23 mouse cellular contexts compared by ENCODE assay signal in genomic region chr12:111190355-111190754, GRCm38 (mm10). TPM values are rescaled to one million over a fixed set of nuclear protein-coding genes. Genes with fewer than 3 reads are reported as not detected.
"Had no signal": no experiment of that assay in that cellular context is flagged by ENCODE, and none has a peak within 500 bp of the region (broad histone marks: within the 10 kb centered on the region; RNA-seq: fewer than 3 reads in every experiment).

No protein-coding gene starts in this region.

- H3K9ac ChIP-seq: neural tube, embryonic 13.5 days; neural tube, embryonic 15.5 days; stomach, embryonic 15.5 days had no signal

- H3K4me3 ChIP-seq: neural tube, embryonic 13.5 days; neural tube, embryonic 15.5 days; stomach, embryonic 15.5 days had no signal

- DNase-seq: retina, postnatal 1 day; right cerebral cortex, adult 18-20 months; right cerebral cortex, postnatal 14 days; right cerebral cortex, postnatal 25 days; right cerebral cortex, postnatal 4 days; spleen, adult 18-20 months; thymus, adult 18-20 months; thymus, adult 2 months; thymus, postnatal 14 days; thymus, postnatal 25 days; thymus, postnatal 36 days; thymus, postnatal 4 days had no signal

- H3K36me3 ChIP-seq: neural tube, embryonic 13.5 days; neural tube, embryonic 15.5 days; stomach, embryonic 15.5 days had no signal

- H3K27ac ChIP-seq: neural tube, embryonic 13.5 days; neural tube, embryonic 15.5 days; stomach, embryonic 15.5 days; stomach, postnatal 0 days had no signal

- H3K9me3 ChIP-seq: neural tube, embryonic 13.5 days; neural tube, embryonic 15.5 days; stomach, embryonic 15.5 days had no signal

- H3K27me3 ChIP-seq: neural tube, embryonic 13.5 days; neural tube, embryonic 15.5 days; stomach, embryonic 15.5 days had no signal

- H3K4me2 ChIP-seq: neural tube, embryonic 13.5 days; neural tube, embryonic 15.5 days; stomach, embryonic 15.5 days had no signal

RNA-seq across cellular contexts. Expression of gene 4930595D18Rik, which starts 6.1 kb away (rescaled TPM):
- total RNA-seq: neutrophil, adult 5-6 weeks had no signal
- polyA plus RNA-seq: neural tube, embryonic 13.5 days; neural tube, embryonic 14.5 days; neural tube, embryonic 15.5 days; small intestine, adult 2 months; spleen, adult 2 months; stomach, embryonic 14.5 days; stomach, embryonic 15.5 days; stomach, embryonic 16.5 days; stomach, postnatal 0 days; thymus, adult 2 months; urinary bladder, adult 2 months had no signal
